Mouse (Mus musculus): ENCODE measurements at regions not wholly inside any gene's neighbourhood (a gene's known extent, or its start where the extent isn't known, plus 50 kb on each side); places are given as distances from the start of the nearest gene placed in this dataset.

GRCm38 (mm10) chr2:137808401-137809230 is 447.7 kb upstream of the Btbd3 start:
- no peak for DNase-seq

GRCm38 (mm10) chr2:137807594-137808295 is 448.6 kb upstream of the Btbd3 start:
- DNase-seq, result no peak

GRCm38 (mm10) chr2:137794841-137795240 is 461.5 kb upstream of the Btbd3 start:
- no peak for DNase-seq

- no peak for DNase-seq
Measured at GRCm38 (mm10) chr2:137784091-137784490, 472.3 kb upstream of the Btbd3 start.

GRCm38 (mm10) chr2:137777430-137777829 is 478.9 kb upstream of the Btbd3 start:
- DNase-seq, result no peak

- DNase-seq, result no peak
Measured at GRCm38 (mm10) chr2:137764785-137765184, 491.6 kb upstream of the Btbd3 start.

GRCm38 (mm10) chr2:137759455-137759854 is 496.9 kb upstream of the Btbd3 start:
- no peak for DNase-seq

- no peak for DNase-seq
Measured at GRCm38 (mm10) chr2:137758389-137758788, 498.0 kb upstream of the Btbd3 start.

- no peak for DNase-seq
Measured at GRCm38 (mm10) chr2:137757231-137758212, 498.8 kb upstream of the Btbd3 start.

GRCm38 (mm10) chr2:137756220-137756619 is 500.1 kb upstream of the Btbd3 start:
- DNase-seq, result no peak

- DNase-seq, result no peak
Measured at GRCm38 (mm10) chr2:137754481-137754880, 501.9 kb upstream of the Btbd3 start.

- no peak for DNase-seq
Measured at GRCm38 (mm10) chr2:137732410-137732809, 524.0 kb upstream of the Btbd3 start.

GRCm38 (mm10) chr2:137730472-137730931 is 525.9 kb upstream of the Btbd3 start:
- DNase-seq, result no peak

GRCm38 (mm10) chr2:137729871-137730270 is 526.5 kb upstream of the Btbd3 start:
- DNase-seq, result peak; percentile 31

GRCm38 (mm10) chr2:137729207-137729606 is 527.2 kb upstream of the Btbd3 start:
- no peak for DNase-seq

- no peak for DNase-seq
Measured at GRCm38 (mm10) chr2:137723651-137724050, 532.7 kb upstream of the Btbd3 start.

- DNase-seq, result no peak
Measured at GRCm38 (mm10) chr2:137721767-137722424, 534.5 kb upstream of the Btbd3 start.

- no peak for DNase-seq
Measured at GRCm38 (mm10) chr2:137715891-137716290, 540.5 kb upstream of the Btbd3 start.

GRCm38 (mm10) chr2:137706528-137706988 is 549.8 kb upstream of the Btbd3 start:
- DNase-seq, result no peak

GRCm38 (mm10) chr2:137705724-137706422 is 550.5 kb upstream of the Btbd3 start:
- DNase-seq, result peak; percentile 38

- DNase-seq, result no peak
Measured at GRCm38 (mm10) chr2:137704948-137705723, 551.2 kb upstream of the Btbd3 start.
